Mouse (Mus musculus) liver, embryonic 14.5 days (tissue): ENCODE data around the gene Sytl3. TPM values are rescaled to one million over a fixed set of nuclear protein-coding genes. Genes with fewer than 3 reads are reported as not detected.

Experiments
- ATAC-seq: fragments of 200-750 bp; cut with Nextera tagmentation; 2 replicates; pipeline ENCODE4 v1.8.0; 2017; ENCODE audit warnings: moderate number of reproducible peaks, mild to moderate bottlenecking, moderate library complexity; ENCODE audit not compliant: insufficient read depth
- DNase-seq, 3 experiments: peaks; one replicate each; pipeline ENCODE4 v3.0.0-alpha.2; 2012 to 2013; ENCODE audit warnings: low read depth in 3 of 3, low spot score in 3 of 3
- H3K27ac ChIP-seq: fragments of 300-500 bp; sonication (generic); 2 replicates; pipeline ENCODE4 v1.5.1; 2014; ENCODE audit warnings: moderate library complexity, mild to moderate bottlenecking, control low read depth, inconsistent platforms
- H3K27me3 ChIP-seq: fragments of 300-500 bp; sonication (generic); 2 replicates; pipeline ENCODE4 v1.6.1; 2014; ENCODE audit warnings: mild to moderate bottlenecking, low read length, moderate library complexity; ENCODE audit not compliant: control insufficient read depth, insufficient read depth
- H3K36me3 ChIP-seq: fragments of 300-500 bp; sonication (generic); replicated peaks from 2 replicates; pipeline ENCODE4 v1.6.1; 2014; ENCODE audit warnings: low read depth; ENCODE audit not compliant: control insufficient read depth, insufficient read depth
- H3K4me1 ChIP-seq, 2 experiments: fragments of 200-500 bp in 1 of 2; fragments of 300-500 bp in 1 of 2; sonication (generic) in 1 of 2; replicated peaks; 2 replicates each; pipeline ENCODE4 v1.6.1; 2012 to 2014; ENCODE audit warnings: antibody characterized with exemption in 1 of 2, inconsistent platforms in 1 of 2, low read length in 1 of 2; ENCODE audit not compliant: control insufficient read depth in 2 of 2, insufficient read depth in 2 of 2
- H3K4me2 ChIP-seq: fragments of 300-500 bp; sonication (generic); 2 replicates; pipeline ENCODE4 v1.6.1; 2014; ENCODE audit warnings: low read depth, mild to moderate bottlenecking, control low read depth, moderate library complexity
- H3K4me3 ChIP-seq, 2 experiments: fragments of 200-500 bp in 1 of 2; fragments of 300-500 bp in 1 of 2; sonication (generic) in 1 of 2; 2 replicates each; pipeline ENCODE4 v1.5.1; 2012 to 2014; ENCODE audit warnings: low read depth in 2 of 2, low read length in 2 of 2, mild to moderate bottlenecking in 2 of 2, control low read depth in 1 of 2, inconsistent platforms in 1 of 2, moderate library complexity in 1 of 2; ENCODE audit not compliant: insufficient read depth in 1 of 2
- H3K9ac ChIP-seq: fragments of 300-500 bp; sonication (generic); replicated peaks from 2 replicates; pipeline ENCODE4 v1.6.1; 2014; ENCODE audit warnings: mild to moderate bottlenecking, control low read depth, moderate library complexity
- H3K9me3 ChIP-seq: fragments of 300-500 bp; sonication (generic); 2 replicates; pipeline ENCODE4 v1.6.1; 2016; ENCODE audit warnings: low read length, mixed read lengths; ENCODE audit not compliant: control insufficient read depth
- CTCF ChIP-seq: IDR thresholded peaks from 2 replicates; pipeline ENCODE4 v1.5.1; 2016; ENCODE audit warnings: antibody characterized with exemption, low read depth, control low read depth
- EP300 ChIP-seq: IDR thresholded peaks from 2 replicates; pipeline ENCODE4 v1.6.1; 2016; ENCODE audit warnings: antibody characterized with exemption, low read depth
- WGBS: fragments of 180-500 bp; shearing (Covaris S2); extraction: QIAGEN DNeasy Blood & Tissue Kit; methylation state at CpG from one replicate; pipeline ENCODE4 v1.1.7; 2014; ENCODE audit not compliant: insufficient replicate concordance; 5-methylcytosine and 5-hydroxymethylcytosine counted together
- polyA plus RNA-seq, 2 experiments: library from polyadenylated mRNA; depleted of rRNA in 1 of 2; stranded (reverse) in 1 of 2; unstranded in 1 of 2; fragments of >200 nt; fragmentation: Nextera tagmentation in 1 of 2; extraction: Ambion mirVana in 1 of 2; gene quantifications; 2 replicates each; pipeline versions ENCODE4 v1.2.1 to v1.2.3; 2012 to 2014

Sytl3 gene
- polyA plus RNA-seq, 2 experiments, result 0.06 TPM; not detected in 1

DNA sequence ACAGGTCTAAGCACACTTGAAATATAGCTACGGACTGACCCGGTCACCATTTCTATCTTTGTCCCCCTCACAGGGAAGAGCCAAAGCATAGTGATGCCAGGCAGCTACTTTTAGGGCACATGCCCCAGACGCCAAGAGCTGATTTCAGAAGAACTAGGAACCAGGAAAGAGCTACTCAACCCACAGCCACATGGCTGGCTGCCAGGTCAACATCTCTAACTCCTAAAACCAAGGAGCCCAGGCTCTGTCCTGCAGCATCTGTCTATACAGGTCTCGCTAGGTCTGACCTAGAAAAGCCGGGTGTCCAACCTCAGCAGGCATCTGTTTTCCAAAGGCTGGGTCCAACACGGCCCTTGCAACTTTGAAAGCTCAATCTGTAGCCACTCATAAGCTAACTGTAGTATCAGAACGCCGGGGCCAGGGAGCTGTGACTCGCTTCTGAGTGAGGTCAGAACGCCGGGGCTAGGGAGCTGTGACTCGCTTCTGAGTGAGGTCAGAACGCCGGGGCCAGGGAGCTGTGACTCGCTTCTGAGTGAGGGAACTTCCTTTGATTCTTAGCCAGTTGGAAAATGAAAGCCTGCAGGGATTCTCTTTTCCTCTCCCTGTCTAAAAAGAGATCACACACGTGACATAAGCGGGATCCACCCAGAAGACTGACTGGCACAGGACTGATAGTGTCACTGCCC lies 90.0 kb downstream of the Sytl3 start:
- Histone ChIP-seq H3K9me3 (no peaks in the 10 kb centered on the region), H3K27me3 (no peaks in the 10 kb centered on the region), H3K27ac (no peak overlapping the region), H3K36me3 (peaks cover 48% of the 10 kb centered on the region), H3K4me3 (no peak overlapping the region), H3K9ac (no peak overlapping the region), H3K4me2 (no peak overlapping the region), H3K4me1 (0 out of 4 replicates have a peak, but pooled peaks cover 0 to 1% of the 10 kb centered on the region in 2 experiments)
- 79% methylated on average over 17 of the region's 17 CpGs for WGBS
- TF ChIP-seq CTCF (no peak), EP300 (no peak)
- ATAC-seq (no peak), DNase-seq (no peak)

- DNase-seq (no peak), ATAC-seq (no peak)
- no peak overlapping the region for H3K4me2 ChIP-seq
- H3K4me1 ChIP-seq, result no peaks in the 10 kb centered on the region
- no peak for TF ChIP-seq CTCF
- TF ChIP-seq EP300, result no peak
- H3K4me3 ChIP-seq, result no peak overlapping the region
- no peak overlapping the region for H3K27ac ChIP-seq
- H3K36me3 ChIP-seq, result peaks cover 50% of the 10 kb centered on the region
- no peak overlapping the region for H3K9ac ChIP-seq
- 80% methylated on average over 11 of the region's 11 CpGs for WGBS
- no peaks in the 10 kb centered on the region for H3K27me3 ChIP-seq
- no peaks in the 10 kb centered on the region for H3K9me3 ChIP-seq
Observed at GRCm38 (mm10) chr17:6751221-6751859, 92.4 kb downstream of the Sytl3 start.

DNA sequence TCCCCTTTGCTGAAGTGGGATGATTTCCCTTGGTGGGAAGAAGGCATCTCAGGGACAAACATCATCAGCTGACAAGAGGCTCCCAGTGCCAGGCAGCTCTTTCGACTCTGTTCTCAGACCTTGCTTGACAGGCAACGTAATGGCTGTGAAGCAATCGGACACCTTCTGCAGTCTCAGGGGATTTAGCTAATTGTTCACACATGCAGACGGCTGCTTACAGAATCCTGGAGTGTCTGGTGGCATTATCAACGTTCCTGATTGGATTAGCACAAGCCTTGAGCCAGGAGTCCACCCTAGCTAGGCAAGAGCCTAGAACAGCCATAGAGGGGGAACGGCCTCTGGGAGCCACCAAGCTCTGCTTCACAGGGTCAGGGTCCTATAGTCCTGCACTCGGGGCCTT lies 93.5 kb downstream of the Sytl3 start:
- Histone ChIP-seq H3K36me3 (peaks cover 43% of the 10 kb centered on the region), H3K4me2 (no peak overlapping the region), H3K27me3 (no peaks in the 10 kb centered on the region), H3K27ac (no peak overlapping the region), H3K4me3 (no peak overlapping the region), H3K4me1 (no peaks in the 10 kb centered on the region), H3K9ac (no peak overlapping the region), H3K9me3 (no peaks in the 10 kb centered on the region)
- DNase-seq (no peak), ATAC-seq (no peak)
- 75% methylated on average over 7 of the region's 7 CpGs for WGBS
- TF ChIP-seq CTCF (no peak), EP300 (no peak)

GRCm38 (mm10) chr17:6755176-6755575 lies 96.3 kb downstream of the Sytl3 start:
- no peak for ATAC-seq
- no peak overlapping the region for H3K4me2 ChIP-seq
- H3K4me1 ChIP-seq, result no peaks in the 10 kb centered on the region
- no peaks in the 10 kb centered on the region for H3K9me3 ChIP-seq
- no peak overlapping the region for H3K27ac ChIP-seq
- WGBS, result 85% methylated on average over 9 of the region's 9 CpGs
- H3K9ac ChIP-seq, result no peak overlapping the region
- no peak for DNase-seq
- peaks cover 40% of the 10 kb centered on the region for H3K36me3 ChIP-seq
- H3K27me3 ChIP-seq, result no peaks in the 10 kb centered on the region
- TF ChIP-seq EP300 (no peak), CTCF (no peak)
- H3K4me3 ChIP-seq, result no peak overlapping the region

- Histone ChIP-seq H3K4me3 (no peak overlapping the region), H3K9ac (no peak overlapping the region), H3K27ac (no peak overlapping the region), H3K27me3 (no peaks in the 10 kb centered on the region), H3K36me3 (peaks cover 34% of the 10 kb centered on the region), H3K4me2 (no peak overlapping the region), H3K9me3 (no peaks in the 10 kb centered on the region), H3K4me1 (no peaks in the 10 kb centered on the region)
- ATAC-seq, result no peak
- 84% methylated on average over 8 of the region's 8 CpGs for WGBS
- TF ChIP-seq CTCF (no peak), EP300 (no peak)
- DNase-seq, result no peak
Observed at GRCm38 (mm10) chr17:6755873-6756272, 97.0 kb downstream of the Sytl3 start.
